Mouse (Mus musculus): ENCODE measurements at regions not wholly inside any gene's neighbourhood (a gene's known extent, or its start where the extent isn't known, plus 50 kb on each side); places are given as distances from the start of the nearest gene placed in this dataset.

- in situ Hi-C loops (cut with MseI, MboI): no loop called here
Observed at GRCm38 (mm10) chr6:117330726-117331360, 162.5 kb downstream of the Cxcl12 start.

GRCm38 (mm10) chr6:117332641-117333040 lies 164.3 kb downstream of the Cxcl12 start:
- in situ Hi-C loops (cut with MseI, MboI): no loop called here

GRCm38 (mm10) chr6:117342123-117342522 lies 173.8 kb downstream of the Cxcl12 start:
- in situ Hi-C loops (cut with MseI, MboI): no loop called here

GRCm38 (mm10) chr6:117347356-117347755 lies 179.0 kb downstream of the Cxcl12 start:
- in situ Hi-C loops (cut with MseI, MboI): no loop called here

- in situ Hi-C loops (cut with MseI, MboI): no loop called here
Observed at GRCm38 (mm10) chr6:117351846-117352245, 183.5 kb downstream of the Cxcl12 start.

GRCm38 (mm10) chr6:117353091-117353490 lies 184.8 kb downstream of the Cxcl12 start:
- in situ Hi-C loops (cut with MseI, MboI): no loop called here

- in situ Hi-C loops (cut with MseI, MboI): no loop called here
Observed at GRCm38 (mm10) chr6:117356101-117356500, 187.8 kb downstream of the Cxcl12 start.

GRCm38 (mm10) chr6:117359401-117359800 lies 191.1 kb downstream of the Cxcl12 start:
- in situ Hi-C loops (cut with MseI, MboI): no loop called here

- in situ Hi-C loops (cut with MseI, MboI): no loop called here
Observed at GRCm38 (mm10) chr6:117366563-117366962, 198.2 kb downstream of the Cxcl12 start.

GRCm38 (mm10) chr6:117375989-117376388 lies 207.7 kb downstream of the Cxcl12 start:
- in situ Hi-C loops (cut with MseI, MboI): no loop called here

GRCm38 (mm10) chr6:117379904-117380303 lies 211.6 kb downstream of the Cxcl12 start:
- in situ Hi-C loops (cut with MseI, MboI): no loop called here

- in situ Hi-C loops (cut with MseI, MboI): no loop called here
Observed at GRCm38 (mm10) chr6:117390233-117390848, 222.0 kb downstream of the Cxcl12 start.

- in situ Hi-C loops (cut with MseI, MboI): no loop called here
Observed at GRCm38 (mm10) chr6:117393480-117393879, 225.1 kb downstream of the Cxcl12 start.

- in situ Hi-C loops (cut with MseI, MboI): no loop called here
Observed at GRCm38 (mm10) chr6:117405589-117406311, 237.4 kb downstream of the Cxcl12 start.

GRCm38 (mm10) chr6:117406312-117406595 lies 237.9 kb downstream of the Cxcl12 start:
- in situ Hi-C loops (cut with MseI, MboI): no loop called here

GRCm38 (mm10) chr6:117406757-117407156 lies 238.4 kb downstream of the Cxcl12 start:
- in situ Hi-C loops (cut with MseI, MboI): no loop called here

GRCm38 (mm10) chr6:117407206-117407858 lies 239.0 kb downstream of the Cxcl12 start:
- in situ Hi-C loops (cut with MseI, MboI): no loop called here

- in situ Hi-C loops (cut with MseI, MboI): no loop called here
Observed at GRCm38 (mm10) chr6:117407953-117408352, 239.6 kb downstream of the Cxcl12 start.

GRCm38 (mm10) chr6:117408971-117409783 lies 240.8 kb downstream of the Cxcl12 start:
- in situ Hi-C loops (cut with MseI, MboI): no loop called here

GRCm38 (mm10) chr6:117414926-117415325 lies 246.6 kb downstream of the Cxcl12 start:
- in situ Hi-C loops (cut with MseI, MboI): no loop called here

- in situ Hi-C loops (cut with MseI, MboI): no loop called here
Observed at GRCm38 (mm10) chr6:117415901-117416300, 247.6 kb downstream of the Cxcl12 start.

- in situ Hi-C loops (cut with MseI, MboI): no loop called here
Observed at GRCm38 (mm10) chr6:117416461-117416860, 248.1 kb downstream of the Cxcl12 start.
